Mouse (Mus musculus) hematopoietic stem cell, adult 5-6 weeks (primary cell): ENCODE measurements around the gene Nek10. TPM values are rescaled to one million over a fixed set of nuclear protein-coding genes. Genes with fewer than 3 reads are reported as not detected.

Experiments
- total RNA-seq: library from RNA; stranded (forward); fragments of 172-1452, 232-1000 nt; gene quantifications from 2 replicates; pipeline ENCODE4 v1.2.3, GENCODE M21; 2017

Nek10 gene
- total RNA-seq, 1 experiment from 2014 or later = not detected

Other genes with a start within 250 kb of the Nek10 start
- gene Slc4a7, start 101.1 kb upstream of the Nek10 start, total RNA-seq = 59.7 and 63.9 TPM in 2 replicates